Mouse (Mus musculus) heart, postnatal 0 days (tissue): Measurements from ENCODE around the gene Adh4.

Experiments used
- CTCF ChIP-seq: IDR thresholded peaks from 2 replicates; pipeline ENCODE4 v1.5.1; 2016; ENCODE audit warnings: antibody characterized with exemption, control low read depth, low read depth
- EP300 ChIP-seq: IDR thresholded peaks from 2 replicates; pipeline ENCODE4 v1.6.1; 2016; ENCODE audit warnings: antibody characterized with exemption, low read depth

- TF ChIP-seq CTCF (no peak), EP300 (no peak)
Measured at GRCm38 (mm10) chr3:138438716-138439115, 23.4 kb downstream of the Adh4 start.
